Mouse (Mus musculus) ES-Bruce4 (cell line): Measurements from ENCODE around the gene Qpctl. TPM values are rescaled to one million over a fixed set of nuclear protein-coding genes. Genes with fewer than 3 reads are reported as not detected.

Source experiments
- H3K27ac ChIP-seq: 2 replicates; pipeline ENCODE4 v1.5.1; 2012; ENCODE audit warnings: low read length, inconsistent platforms; ENCODE audit not compliant: insufficient read depth
- H3K27me3 ChIP-seq: 2 replicates; pipeline ENCODE4 v1.6.1; 2012; ENCODE audit warnings: mild to moderate bottlenecking, low read length, inconsistent platforms; ENCODE audit not compliant: control insufficient read depth, poor library complexity, insufficient read depth, severe bottlenecking
- H3K36me3 ChIP-seq: 2 replicates; pipeline ENCODE4 v1.6.1; 2012; ENCODE audit warnings: inconsistent platforms, mild to moderate bottlenecking, low read length, moderate library complexity; ENCODE audit not compliant: control insufficient read depth, poor library complexity, insufficient read depth, severe bottlenecking
- H3K4me1 ChIP-seq: one replicate; pipeline ENCODE4 v1.8.1; 2011; ENCODE audit warnings: low read length; ENCODE audit not compliant: control insufficient read depth, insufficient read depth
- H3K4me3 ChIP-seq: 2 replicates; pipeline ENCODE4 v1.5.1; 2011; ENCODE audit warnings: low read depth, mild to moderate bottlenecking, low read length
- H3K9ac ChIP-seq: 2 replicates; pipeline ENCODE4 v1.6.1; 2012; ENCODE audit warnings: low read depth, mild to moderate bottlenecking, inconsistent platforms; ENCODE audit not compliant: poor library complexity, severe bottlenecking
- H3K9me3 ChIP-seq: replicated peaks from 2 replicates; pipeline ENCODE4 v1.6.1; 2012; ENCODE audit warnings: mild to moderate bottlenecking, low read length, inconsistent platforms; ENCODE audit not compliant: control insufficient read depth, poor library complexity, insufficient read depth, severe bottlenecking
- CTCF ChIP-seq: IDR thresholded peaks from one replicate; pipeline ENCODE4 v1.8.1; 2011; ENCODE audit warnings: low read depth, low read length
- EP300 ChIP-seq: IDR thresholded peaks from 2 replicates; pipeline ENCODE4 v1.6.1; 2011; ENCODE audit warnings: low read depth, low read length; ENCODE audit not compliant: insufficient read depth
- POLR2A ChIP-seq: IDR thresholded peaks from one replicate; pipeline ENCODE4 v1.8.1; 2011; ENCODE audit warnings: low read length; ENCODE audit not compliant: insufficient read depth
- polyA plus RNA-seq: library from polyadenylated mRNA; stranded (reverse); fragments of >200 nt; gene quantifications from 2 replicates; pipeline ENCODE4 v1.2.4, GENCODE M21; 2011; ENCODE audit warnings: low read depth; ENCODE audit not compliant: missing spikeins, insufficient read depth, insufficient read length

Gene Qpctl
- polyA plus RNA-seq, 1 experiment = 4.6 TPM

- H3K9ac ChIP-seq = peak within 1 kb of the TSS; percentile 92
- peaks cover 2% of the 10 kb centered on the region for H3K4me1 ChIP-seq
- no peaks in the 10 kb centered on the region for H3K9me3 ChIP-seq
- no peaks in the 10 kb centered on the region for H3K27me3 ChIP-seq
- H3K27ac ChIP-seq = peak within 1 kb of the TSS; percentile 17; the same call in 1 of the 2 replicates
- TF ChIP-seq EP300 (0 out of 2 replicates have a peak, but pooled peaks have one; percentile 23), POLR2A (peak; percentile 83), CTCF (no peak)
- H3K4me3 ChIP-seq = peak within 1 kb of the TSS; percentile 95
- peaks cover 12% of the 10 kb centered on the region for H3K36me3 ChIP-seq
These were observed 535 bp upstream of the Qpctl start, which contains the start of gene Snrpd2 for GRCm38 (mm10) chr7:19149626-19150025. Gene Snrpd2 (plus strand): TSS chr7:19149722.

GRCm38 (mm10) chr7:19148180-19148874 is 764 bp downstream of the Qpctl start:
- H3K9me3 ChIP-seq = no peaks in the 10 kb centered on the region
- no peak for TF ChIP-seq EP300
- TF ChIP-seq CTCF = no peak
- TF ChIP-seq POLR2A = no peak
- H3K4me1 ChIP-seq = peaks cover 2% of the 10 kb centered on the region
- peak overlapping the region; percentile 95 for H3K4me3 ChIP-seq
- peak overlapping the region; percentile 92 for H3K9ac ChIP-seq
- no peak overlapping the region for H3K27ac ChIP-seq
- H3K27me3 ChIP-seq = no peaks in the 10 kb centered on the region
- peaks cover 9% of the 10 kb centered on the region for H3K36me3 ChIP-seq

- TF ChIP-seq CTCF = no peak
- Histone ChIP-seq H3K9ac (no peak overlapping the region), H3K4me3 (no peak overlapping the region), H3K9me3 (no peaks in the 10 kb centered on the region), H3K4me1 (peaks cover 2% of the 10 kb centered on the region), H3K36me3 (peaks cover 6% of the 10 kb centered on the region), H3K27ac (no peak overlapping the region), H3K27me3 (no peaks in the 10 kb centered on the region)
These were observed 1.5 kb downstream of the Qpctl start for GRCm38 (mm10) chr7:19147497-19148045.

- H3K4me1 ChIP-seq = peaks cover 2% of the 10 kb centered on the region
These were observed 2.3 kb downstream of the Qpctl start for GRCm38 (mm10) chr7:19146793-19147192.

GRCm38 (mm10) chr7:19137380-19137779 is 11.7 kb downstream of the Qpctl start:
- Histone ChIP-seq H3K36me3 (0 out of 2 replicates have a peak, but pooled peaks cover 2% of the 10 kb centered on the region), H3K27ac (no peak overlapping the region), H3K9ac (no peak overlapping the region), H3K9me3 (no peaks in the 10 kb centered on the region), H3K4me1 (no peaks in the 10 kb centered on the region), H3K27me3 (no peaks in the 10 kb centered on the region), H3K4me3 (peak overlapping the region; percentile 3; the same call in 1 of the 2 replicates)
- TF ChIP-seq EP300 (no peak), POLR2A (no peak), CTCF (peak; percentile 56)

More at GRCm38 (mm10) chr7:19146793-19147192, 2.3 kb downstream of the Qpctl start:
- no peak overlapping the region for H3K27ac ChIP-seq
- peaks cover 3% of the 10 kb centered on the region for H3K36me3 ChIP-seq
- H3K27me3 ChIP-seq = no peaks in the 10 kb centered on the region
- TF ChIP-seq POLR2A = no peak
- no peak for TF ChIP-seq EP300
- TF ChIP-seq CTCF = no peak
- H3K9ac ChIP-seq = no peak overlapping the region
- H3K4me3 ChIP-seq = no peak overlapping the region
- H3K9me3 ChIP-seq = no peaks in the 10 kb centered on the region

GRCm38 (mm10) chr7:19136673-19137334 is 12.3 kb downstream of the Qpctl start:
- H3K36me3 ChIP-seq = 0 out of 2 replicates have a peak, but pooled peaks cover 2% of the 10 kb centered on the region
- no peaks in the 10 kb centered on the region for H3K9me3 ChIP-seq
- no peak overlapping the region for H3K9ac ChIP-seq

More at GRCm38 (mm10) chr7:19136673-19137334, 12.3 kb downstream of the Qpctl start:
- Histone ChIP-seq H3K27me3 (no peaks in the 10 kb centered on the region), H3K27ac (no peak overlapping the region), H3K4me3 (peak overlapping the region; percentile 3), H3K4me1 (no peaks in the 10 kb centered on the region)
- TF ChIP-seq EP300 = no peak
- no peak for TF ChIP-seq POLR2A
- TF ChIP-seq CTCF = no peak
